15 mouse cellular contexts compared by ENCODE assay signal in genomic region chr10:24702698-24703097, GRCm38 (mm10). TPM values are rescaled to one million over a fixed set of nuclear protein-coding genes. Genes with fewer than 3 reads are reported as not detected.
DNase-seq lines count a peak whose midpoint lies in the region; ATAC-seq and TF ChIP-seq lines count a peak whose summit lies in the region.
"Had no signal": no experiment of that assay in that cellular context is flagged by ENCODE, and none has a peak within 500 bp of the region (broad histone marks: within the 10 kb centered on the region; RNA-seq: fewer than 3 reads in every experiment).

No protein-coding gene starts in this region.

- no peaks in the 10 kb centered on the region for H3K36me3 ChIP-seq in forebrain, embryonic 16.5 days (ENCODE audit: control insufficient read depth, insufficient read depth)
- no peaks in the 10 kb centered on the region for H3K36me3 ChIP-seq in forebrain, postnatal 0 days (ENCODE audit: insufficient read depth)
- H3K36me3 ChIP-seq in midbrain, embryonic 11.5 days (ENCODE audit: control insufficient read depth, insufficient read depth, low read length), result no peaks in the 10 kb centered on the region
- H3K36me3 ChIP-seq in midbrain, embryonic 16.5 days (ENCODE audit: control insufficient read depth, insufficient read depth, low read length), result no peaks in the 10 kb centered on the region
- H3K36me3 ChIP-seq in intestine, embryonic 15.5 days, result no peaks in the 10 kb centered on the region
- no peaks in the 10 kb centered on the region for H3K36me3 ChIP-seq in midbrain, embryonic 15.5 days (replicated peaks)

- TF ChIP-seq CTCF in forebrain, postnatal 0 days (IDR thresholded peaks at IDR 0.05; ENCODE audit: low read depth), result no peak

- H3K27me3 ChIP-seq in forebrain, embryonic 16.5 days (replicated peaks; ENCODE audit: control insufficient read depth, insufficient read depth, low read length), result no peaks in the 10 kb centered on the region
- H3K27me3 ChIP-seq in forebrain, postnatal 0 days (ENCODE audit: insufficient read depth, low read length), result no peaks in the 10 kb centered on the region
- no peaks in the 10 kb centered on the region for H3K27me3 ChIP-seq in midbrain, embryonic 11.5 days (ENCODE audit: control insufficient read depth, insufficient read depth, low read length)
- no peaks in the 10 kb centered on the region for H3K27me3 ChIP-seq in midbrain, embryonic 16.5 days (ENCODE audit: control insufficient read depth, insufficient read depth, low read depth, low read length)
- no peaks in the 10 kb centered on the region for H3K27me3 ChIP-seq in intestine, embryonic 15.5 days (replicated peaks)
- H3K27me3 ChIP-seq in midbrain, embryonic 15.5 days (replicated peaks), result no peaks in the 10 kb centered on the region

- H3K27ac ChIP-seq in forebrain, embryonic 16.5 days (ENCODE audit: low read length), result no peak overlapping the region
- no peak overlapping the region for H3K27ac ChIP-seq in forebrain, postnatal 0 days (ENCODE audit: low read depth, low read length)
- H3K27ac ChIP-seq in midbrain, embryonic 11.5 days (ENCODE audit: low read depth, low read length), result no peak overlapping the region
- H3K27ac ChIP-seq in midbrain, embryonic 16.5 days (ENCODE audit: low read length), result no peak overlapping the region
- no peak overlapping the region for H3K27ac ChIP-seq in intestine, embryonic 15.5 days
- H3K27ac ChIP-seq in midbrain, embryonic 15.5 days, result no peak overlapping the region
- H3K27ac ChIP-seq: stomach, postnatal 0 days had no signal

- no peak for DNase-seq in forebrain, postnatal 0 days
- DNase-seq in midbrain, embryonic 11.5 days (ENCODE audit: low spot score, missing footprints), result peak; percentile 60
- DNase-seq in layer of hippocampus, adult 9-10 months (ENCODE audit: low spot score), result no peak
- DNase-seq: kidney, adult 9 months; kidney, postnatal 4 days; liver, postnatal 0 days; lung, postnatal 36 days; right cerebral cortex, adult 18-20 months; thymus, postnatal 14 days had no signal

- H3K4me1 ChIP-seq in forebrain, embryonic 16.5 days (replicated peaks; ENCODE audit: control insufficient read depth, insufficient read depth, low read length), result no peaks in the 10 kb centered on the region
- no peaks in the 10 kb centered on the region for H3K4me1 ChIP-seq in forebrain, postnatal 0 days (ENCODE audit: insufficient read depth)
- H3K4me1 ChIP-seq in midbrain, embryonic 11.5 days (ENCODE audit: control insufficient read depth, insufficient read depth, low read length), result no peaks in the 10 kb centered on the region
- H3K4me1 ChIP-seq in midbrain, embryonic 16.5 days (ENCODE audit: control insufficient read depth, insufficient read depth, low read length), result no peaks in the 10 kb centered on the region
- peaks cover 6% of the 10 kb centered on the region; the same call in 1 of the 2 replicates for H3K4me1 ChIP-seq in intestine, embryonic 15.5 days (replicated peaks)
- H3K4me1 ChIP-seq in midbrain, embryonic 15.5 days, result no peaks in the 10 kb centered on the region

- H3K9ac ChIP-seq in forebrain, embryonic 16.5 days (replicated peaks; ENCODE audit: low read depth, low read length), result no peak overlapping the region
- H3K9ac ChIP-seq in forebrain, postnatal 0 days, result no peak overlapping the region
- no peak overlapping the region for H3K9ac ChIP-seq in midbrain, embryonic 11.5 days (ENCODE audit: low read length)
- no peak overlapping the region for H3K9ac ChIP-seq in midbrain, embryonic 16.5 days (ENCODE audit: low read depth, low read length)
- H3K9ac ChIP-seq in intestine, embryonic 15.5 days, result no peak overlapping the region
- H3K9ac ChIP-seq in midbrain, embryonic 15.5 days, result no peak overlapping the region
- H3K9ac ChIP-seq: liver, postnatal 0 days had no signal

- 67% methylated on average over 2 of the region's 2 CpGs for WGBS in forebrain, embryonic 16.5 days
- 68% methylated on average over 2 of the region's 2 CpGs for WGBS in forebrain, postnatal 0 days
- 81% methylated on average over 2 of the region's 2 CpGs for WGBS in midbrain, embryonic 11.5 days
- WGBS in midbrain, embryonic 16.5 days, result 85% methylated on average over 2 of the region's 2 CpGs
- 52% methylated on average over 2 of the region's 2 CpGs for WGBS in intestine, embryonic 15.5 days
- WGBS in midbrain, embryonic 15.5 days, result 80% methylated on average over 2 of the region's 2 CpGs

- no peak overlapping the region for H3K4me3 ChIP-seq in forebrain, embryonic 16.5 days (replicated peaks; ENCODE audit: low read length)
- H3K4me3 ChIP-seq in forebrain, postnatal 0 days (ENCODE audit: low read depth, low read length), result no peak overlapping the region
- H3K4me3 ChIP-seq in midbrain, embryonic 11.5 days (ENCODE audit: low read depth, low read length), result no peak overlapping the region
- no peak overlapping the region for H3K4me3 ChIP-seq in midbrain, embryonic 16.5 days (ENCODE audit: low read depth, low read length)
- no peak overlapping the region for H3K4me3 ChIP-seq in intestine, embryonic 15.5 days (replicated peaks)
- H3K4me3 ChIP-seq in midbrain, embryonic 15.5 days, result no peak overlapping the region

- H3K9me3 ChIP-seq in forebrain, embryonic 16.5 days (ENCODE audit: control insufficient read depth, low read length), result no peaks in the 10 kb centered on the region
- no peaks in the 10 kb centered on the region for H3K9me3 ChIP-seq in forebrain, postnatal 0 days (ENCODE audit: low read length)
- no peaks in the 10 kb centered on the region for H3K9me3 ChIP-seq in midbrain, embryonic 11.5 days (ENCODE audit: control insufficient read depth, low read length)
- H3K9me3 ChIP-seq in midbrain, embryonic 16.5 days (replicated peaks; ENCODE audit: control insufficient read depth, low read length, poor library complexity, severe bottlenecking), result no peaks in the 10 kb centered on the region
- no peaks in the 10 kb centered on the region for H3K9me3 ChIP-seq in intestine, embryonic 15.5 days
- no peaks in the 10 kb centered on the region for H3K9me3 ChIP-seq in midbrain, embryonic 15.5 days

- ATAC-seq in forebrain, embryonic 16.5 days, result 0 out of 2 replicates have a peak, but pooled peaks have one; percentile 33
- ATAC-seq in forebrain, postnatal 0 days, result no peak
- no peak for ATAC-seq in midbrain, embryonic 11.5 days (ENCODE audit: low FRiP score)
- ATAC-seq in midbrain, embryonic 16.5 days, result no peak
- peak; percentile 70 for ATAC-seq in intestine, embryonic 15.5 days
- 0 out of 2 replicates have a peak, but pooled peaks have one; percentile 54 for ATAC-seq in midbrain, embryonic 15.5 days (replicated peaks)
- ATAC-seq: CD4-positive, CD25-positive, alpha-beta regulatory T cell, adult 4 months; liver, postnatal 0 days had no signal

- H3K4me2 ChIP-seq in forebrain, embryonic 16.5 days (ENCODE audit: low read length), result no peak overlapping the region
- H3K4me2 ChIP-seq in forebrain, postnatal 0 days (ENCODE audit: low read depth), result no peak overlapping the region
- no peak overlapping the region for H3K4me2 ChIP-seq in midbrain, embryonic 11.5 days
- no peak overlapping the region for H3K4me2 ChIP-seq in midbrain, embryonic 16.5 days (ENCODE audit: low read length)
- H3K4me2 ChIP-seq in intestine, embryonic 15.5 days (replicated peaks), result no peak overlapping the region
- no peak overlapping the region for H3K4me2 ChIP-seq in midbrain, embryonic 15.5 days

RNA-seq across cellular contexts. Expression of gene Enpp1, which starts 9.3 kb away (rescaled TPM):
- polyA plus RNA-seq in forebrain, embryonic 16.5 days (2015; fragmentation: Nextera tagmentation; extraction: Ambion mirVana), result 0.99 and 2.3 TPM in 2 replicates
- total RNA-seq in forebrain, postnatal 0 days (2014; rRNA removed), result 3.7 and 6.1 TPM in 2 replicates
- polyA plus RNA-seq in forebrain, postnatal 0 days (2015; fragmentation: Nextera tagmentation; extraction: Ambion mirVana), result 2.2 TPM in 2 replicates
- polyA plus RNA-seq in midbrain, embryonic 11.5 days (2014; fragmentation: Nextera tagmentation; extraction: Ambion mirVana), result 1.2 and 1.4 TPM in 2 replicates
- polyA plus RNA-seq in midbrain, embryonic 16.5 days (2015; fragmentation: Nextera tagmentation; extraction: Ambion mirVana), result 2.8 and 3.3 TPM in 2 replicates
- 8.2 and 8.7 TPM in 2 replicates for polyA plus RNA-seq in intestine, embryonic 15.5 days (2015; fragmentation: Nextera tagmentation; extraction: Ambion mirVana)
- 2.6 and 3.4 TPM in 2 replicates for polyA plus RNA-seq in midbrain, embryonic 15.5 days (2015; fragmentation: Nextera tagmentation; extraction: Ambion mirVana)

Comparison
In these comparisons a context has a peak if more than half of its experiments do, and no peak if none do; other contexts are left out.
1. ATAC-seq: peak in forebrain, embryonic 16.5 days (single experiment), intestine, embryonic 15.5 days (single experiment) and midbrain, embryonic 15.5 days (single experiment); none in forebrain, postnatal 0 days (single experiment), midbrain, embryonic 11.5 days (single experiment) and midbrain, embryonic 16.5 days (single experiment).